Mouse (Mus musculus): ENCODE data around the gene Fam84a.

The Fam84a gene

DNA sequence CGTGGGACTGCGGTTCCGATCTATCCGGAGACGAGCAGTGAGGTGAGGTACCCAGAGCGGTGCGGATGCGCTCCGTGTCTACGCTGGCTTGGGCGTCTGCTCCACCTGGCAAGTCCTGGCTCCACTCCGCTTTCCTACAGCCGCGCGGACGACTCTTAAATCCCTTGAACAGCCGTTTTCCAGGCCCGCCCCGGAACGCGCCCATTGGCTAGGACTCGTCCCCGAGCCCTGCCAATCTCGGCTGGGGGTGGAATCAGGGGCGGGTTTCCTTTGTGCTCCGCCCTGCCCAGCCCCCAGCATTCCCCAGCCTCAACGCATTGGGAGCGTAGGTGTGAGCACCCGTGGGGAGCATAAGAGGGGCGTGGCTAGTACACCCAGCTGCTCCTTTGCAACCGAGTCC is at the start of gene Fam84a:
Fam84a (minus strand) TSS at position 134 of the 400 bp plus-strand sequence.
- no peak for DNase-seq

DNA sequence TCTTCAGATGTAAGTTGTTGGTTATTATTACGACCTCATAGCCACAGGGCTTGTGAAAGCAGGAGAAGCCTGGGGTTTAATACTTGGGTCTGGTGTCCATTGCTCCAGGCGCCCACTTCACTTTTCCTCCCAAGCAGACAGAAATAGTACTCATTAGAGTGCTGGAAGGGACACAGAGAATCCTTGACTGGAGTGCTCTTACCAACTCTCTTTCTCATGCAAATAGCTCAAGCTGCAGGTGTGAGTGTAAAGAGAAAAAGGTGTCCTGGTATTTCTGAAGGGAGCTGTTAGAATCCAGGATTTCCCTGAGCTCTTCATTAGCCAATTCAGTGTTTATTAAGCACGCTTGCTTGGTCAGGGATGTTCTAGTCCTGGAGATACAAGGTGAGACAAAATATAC is 43.6 kb upstream of the Fam84a start:
- DNase-seq = no peak

DNA sequence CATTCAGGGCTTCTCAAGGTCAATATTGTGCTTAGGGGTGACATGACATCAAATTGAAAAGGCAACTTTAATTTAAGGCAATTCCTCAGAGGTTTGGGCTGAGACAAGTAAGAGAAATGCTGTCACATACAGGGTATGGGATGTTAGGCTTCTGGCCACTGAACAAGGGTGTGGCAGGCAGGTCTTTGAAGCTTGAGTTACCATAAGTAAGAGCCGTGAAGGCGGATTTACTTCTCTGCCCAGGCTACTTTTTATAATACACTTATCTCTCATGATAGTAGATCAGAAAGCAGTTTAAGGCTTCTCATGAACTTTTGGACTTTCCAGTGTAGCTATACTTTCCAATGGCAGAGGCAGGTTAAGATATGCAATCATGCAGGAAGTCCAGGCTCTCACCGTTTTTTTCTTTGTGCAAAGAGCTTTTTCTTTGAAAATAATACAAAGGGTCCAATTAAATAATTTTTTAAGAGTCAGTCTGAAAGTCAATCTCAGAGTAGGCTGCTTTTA is 34.9 kb upstream of the Fam84a start:
- DNase-seq = no peak

DNA sequence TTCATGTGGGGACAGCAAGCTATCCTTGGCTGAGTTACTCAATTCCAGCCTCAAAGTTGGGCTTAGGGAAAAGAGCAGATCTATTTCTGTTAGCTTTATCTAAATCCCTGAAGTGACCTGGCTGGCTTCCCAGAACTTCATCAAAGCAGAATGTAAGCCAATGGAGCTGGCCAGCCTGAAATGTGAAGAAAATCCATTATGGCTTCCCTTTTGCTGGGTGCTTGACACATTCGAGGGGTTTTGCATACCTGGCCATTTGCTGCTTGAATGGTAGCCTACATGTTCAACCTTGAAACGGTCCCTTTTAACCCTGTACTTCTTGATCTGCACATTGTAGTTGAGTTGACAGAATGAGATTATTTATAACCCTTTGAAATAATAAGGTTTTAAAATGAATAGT is 13.9 kb upstream of the Fam84a start:
- no peak for DNase-seq

DNA sequence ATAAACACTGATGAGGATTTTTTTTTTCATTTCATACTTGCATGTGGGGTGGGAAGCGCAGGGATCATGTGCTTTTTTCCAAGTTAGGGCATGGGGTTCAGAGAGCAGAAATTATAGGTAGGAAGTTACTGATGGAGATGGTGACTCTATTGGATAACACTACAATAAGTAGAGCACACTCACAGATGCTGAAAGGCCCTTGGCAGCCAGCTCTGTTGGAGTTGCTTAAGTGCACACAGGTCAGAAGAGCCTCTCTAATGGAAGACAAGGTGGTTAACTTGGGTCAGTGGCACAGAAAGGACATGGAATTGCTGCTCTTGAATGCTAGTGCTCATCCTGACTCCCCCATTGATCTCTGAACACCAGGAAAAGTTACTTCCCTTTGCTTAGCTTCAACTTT is 13.1 kb upstream of the Fam84a start:
- DNase-seq = no peak

DNA sequence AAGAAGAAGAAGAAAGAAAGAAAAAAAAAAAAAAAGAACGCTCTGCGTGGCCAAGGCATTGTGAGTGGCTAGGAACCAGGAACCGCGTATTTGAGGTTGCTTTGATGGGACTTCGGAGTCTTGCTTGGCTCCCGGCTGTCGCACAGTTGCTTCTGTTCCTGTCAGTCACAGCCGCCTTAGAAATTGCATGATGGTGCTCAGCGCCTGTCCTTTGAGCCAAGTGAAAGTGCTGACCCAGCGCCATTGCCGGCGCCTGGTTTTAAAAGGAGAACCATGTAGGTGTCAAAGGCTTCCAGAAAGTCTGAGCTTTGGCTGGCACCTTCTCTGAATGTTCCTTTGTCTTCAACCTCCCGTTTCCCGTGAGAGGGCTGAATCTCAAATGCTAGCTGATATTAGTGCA is 572 bp upstream of the Fam84a start:
- DNase-seq = no peak

DNA sequence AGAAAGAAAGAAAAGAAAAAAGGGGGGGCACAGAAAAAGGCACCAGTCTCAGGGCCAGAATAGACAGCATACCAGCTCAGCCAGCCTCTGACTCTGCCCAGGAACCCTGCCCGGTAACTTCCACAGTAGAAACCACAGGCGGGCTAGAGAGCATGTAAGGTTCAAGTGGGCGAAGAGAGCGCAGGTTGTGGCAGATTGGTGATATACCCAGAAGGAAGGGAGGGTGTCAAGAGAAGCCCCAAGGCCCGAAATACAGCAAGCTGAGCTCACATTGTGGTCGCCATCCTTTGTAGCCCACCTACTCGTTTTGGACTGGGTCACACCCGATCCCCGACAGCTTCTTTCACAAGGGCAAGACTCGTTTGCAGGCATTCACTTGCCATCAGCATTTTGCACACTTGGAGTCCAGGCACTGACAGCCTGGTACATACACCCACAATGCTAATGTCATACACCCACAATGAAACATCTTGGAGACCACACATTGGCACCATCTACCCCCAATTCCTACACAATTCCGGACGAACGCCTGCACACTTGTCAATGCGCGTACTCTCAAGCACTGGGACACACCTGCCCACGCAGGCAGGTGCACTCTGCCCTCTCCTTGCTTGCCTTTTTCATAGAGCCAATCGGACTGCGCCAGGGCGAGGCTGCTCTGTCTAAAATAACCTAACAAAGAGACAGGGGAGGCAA is 770 bp downstream of the Fam84a start:
- DNase-seq = no peak

DNA sequence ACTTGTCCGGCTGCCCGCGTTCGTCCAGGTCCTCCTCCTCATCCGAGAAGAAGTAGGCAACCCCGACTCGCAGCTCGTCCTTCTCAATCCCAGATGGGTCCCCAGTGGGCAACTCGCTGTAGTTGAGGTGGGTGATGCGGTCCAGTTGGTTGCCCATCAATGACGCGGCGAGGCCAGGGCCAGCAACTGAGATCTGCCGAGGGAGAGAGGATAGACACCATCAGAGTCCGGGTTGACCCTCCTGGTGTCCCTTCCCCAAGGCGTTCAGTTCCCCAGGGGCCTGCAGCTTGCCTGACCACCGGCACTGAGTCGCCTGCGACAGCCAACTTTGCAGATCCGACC is 1.3 kb downstream of the Fam84a start:
- DNase-seq = no peak

DNA sequence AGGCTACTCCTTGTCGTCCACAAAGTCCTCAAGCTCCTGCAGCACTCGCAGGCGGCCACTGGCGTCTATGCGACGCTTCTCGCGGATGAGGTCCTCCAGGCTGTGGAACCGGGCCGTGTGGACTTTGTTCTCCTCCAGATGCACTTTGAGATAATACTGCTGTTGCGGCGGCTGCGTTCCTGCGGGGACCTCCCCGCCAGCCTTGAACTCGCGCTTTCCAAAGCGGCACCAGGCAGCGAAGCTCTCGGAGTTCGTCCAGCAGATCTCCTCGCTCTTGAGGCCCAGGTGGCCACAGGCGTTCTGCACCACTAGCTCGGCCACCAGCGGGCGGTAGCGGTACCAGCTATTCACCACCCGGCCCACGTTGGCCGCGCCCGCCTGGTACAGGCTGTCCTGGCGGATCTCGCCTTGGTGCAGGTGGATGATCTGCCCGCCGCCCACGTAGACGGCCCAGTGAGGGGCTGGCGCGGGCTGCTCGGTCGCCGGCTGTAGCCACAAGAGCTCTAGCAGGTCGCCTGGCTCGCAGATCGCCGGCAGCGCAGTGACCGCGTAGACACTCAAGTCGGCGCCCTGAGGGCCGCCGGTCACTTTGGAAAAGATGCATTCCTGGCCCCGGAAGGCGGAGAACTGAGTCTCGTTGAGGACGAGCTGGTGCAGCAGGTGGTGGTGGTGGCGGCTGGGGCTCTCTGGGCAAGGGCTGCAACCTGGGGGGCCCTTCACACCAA is 1.8 kb downstream of the Fam84a start:
- no peak for DNase-seq

DNA sequence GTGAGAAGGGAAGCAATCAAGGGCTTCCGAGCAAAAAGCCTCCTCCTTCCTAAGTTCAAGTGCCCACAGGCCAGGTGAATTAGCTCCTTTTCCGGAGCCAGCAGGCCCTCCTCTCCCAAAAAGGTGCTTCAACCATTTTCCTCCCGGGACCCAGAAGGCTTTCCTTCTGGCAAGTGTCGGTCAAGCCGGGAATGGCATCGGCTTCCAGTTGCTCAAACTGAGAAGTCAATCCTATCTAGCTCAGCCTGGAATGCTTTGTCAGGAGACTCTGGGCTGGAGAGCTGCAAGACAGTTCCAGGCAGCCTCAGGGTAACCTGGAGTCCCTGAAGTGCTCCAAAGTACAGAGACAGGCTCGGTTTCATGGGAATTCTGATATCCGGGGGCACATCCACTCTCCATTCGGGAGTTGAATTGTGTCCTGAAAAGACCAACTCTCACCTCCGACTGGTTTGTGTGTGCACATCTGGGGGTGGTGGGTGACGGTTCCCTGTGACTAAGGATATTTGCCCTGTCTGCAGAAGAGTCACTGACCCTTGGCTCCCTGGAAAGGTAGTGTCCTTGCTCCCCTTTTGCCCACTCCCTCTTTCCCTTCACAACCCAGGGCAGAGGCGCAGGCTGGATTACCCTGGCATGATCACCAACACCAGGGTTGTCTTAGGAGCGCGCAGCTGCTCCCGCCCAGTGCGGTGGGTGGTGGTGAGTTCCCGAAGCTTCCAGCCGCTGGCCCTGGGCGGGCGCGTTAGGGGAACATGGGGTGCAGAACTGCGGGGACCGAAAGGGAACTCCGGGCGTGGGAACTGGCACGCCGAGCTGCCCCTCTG is 2.6 kb downstream of the Fam84a start:
- no peak for DNase-seq

DNA sequence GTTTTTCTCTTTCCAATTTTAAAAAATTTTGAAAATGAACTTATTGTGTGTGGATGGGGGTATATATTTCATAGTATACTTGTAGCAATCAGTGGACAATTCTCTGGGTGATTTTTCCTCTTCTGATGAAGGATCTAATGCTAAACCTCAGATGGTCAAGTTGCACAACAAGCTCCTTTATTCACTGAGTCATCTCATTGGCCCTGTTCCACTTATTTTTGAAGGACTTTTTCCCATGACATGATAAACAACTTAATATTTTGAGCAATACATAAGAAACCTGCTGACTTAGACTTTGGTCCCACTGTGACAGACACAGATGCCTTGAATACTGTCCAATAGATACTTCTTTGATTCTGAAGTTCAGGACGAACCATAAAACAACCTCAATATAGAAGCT is 14.8 kb downstream of the Fam84a start:
- DNase-seq = no peak

DNA sequence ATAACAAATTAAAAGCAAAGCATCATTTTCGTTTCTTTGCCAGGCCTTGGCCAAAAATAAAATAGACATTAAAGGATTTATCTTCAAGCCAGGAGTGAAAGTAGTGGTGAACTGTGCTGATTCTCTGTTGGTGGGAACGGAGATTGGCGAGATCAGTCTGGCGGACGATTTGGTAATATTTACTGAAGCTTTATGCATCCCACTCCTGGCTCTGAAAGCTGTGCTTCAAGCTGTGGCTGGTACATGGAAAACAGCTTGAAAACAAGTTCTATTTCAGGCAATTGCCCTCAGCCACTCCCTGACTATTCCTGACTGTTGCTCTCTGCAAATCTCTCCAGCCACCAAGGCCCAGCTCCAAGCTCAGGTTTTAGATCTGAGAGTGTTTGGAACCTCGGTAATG is 37.1 kb downstream of the Fam84a start:
- DNase-seq = no peak

DNA sequence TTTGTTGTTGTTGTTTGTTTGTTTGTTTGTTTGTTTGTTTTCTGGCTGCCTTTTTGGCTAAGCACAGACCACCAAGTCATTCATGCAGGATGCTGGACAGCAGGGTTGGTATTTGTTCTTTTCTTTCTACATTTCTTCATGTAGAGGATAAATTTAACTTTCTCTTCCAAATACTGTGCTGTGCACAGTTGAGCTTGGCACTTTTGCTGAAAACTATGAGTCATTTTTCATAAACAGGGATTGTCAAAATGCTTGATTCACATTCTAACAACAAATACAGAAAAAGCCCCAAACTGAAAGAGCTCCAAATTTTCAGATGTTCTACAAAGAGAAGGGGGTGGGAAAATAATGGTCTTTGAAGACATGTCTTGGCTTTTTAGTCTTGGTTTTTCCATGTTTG is 54.9 kb downstream of the Fam84a start:
- DNase-seq = no peak
